8 mouse cellular contexts compared by ENCODE assay signal in genomic region chr5:21586763-21587162, GRCm38 (mm10). TPM values are rescaled to one million over a fixed set of nuclear protein-coding genes. Genes with fewer than 3 reads are reported as not detected.
DNase-seq lines count a peak whose midpoint lies in the region; ATAC-seq and TF ChIP-seq lines count a peak whose summit lies in the region.

No protein-coding gene starts in this region.

- no peaks in the 10 kb centered on the region for H3K27me3 ChIP-seq in intestine, embryonic 14.5 days (replicated peaks; ENCODE audit: control insufficient read depth, insufficient read depth, low read length)
- H3K27me3 ChIP-seq in intestine, embryonic 15.5 days (replicated peaks): no peaks in the 10 kb centered on the region

- no peaks in the 10 kb centered on the region for H3K4me1 ChIP-seq in intestine, embryonic 14.5 days (replicated peaks; ENCODE audit: control insufficient read depth, insufficient read depth, low read length)
- no peaks in the 10 kb centered on the region for H3K4me1 ChIP-seq in intestine, embryonic 15.5 days (replicated peaks)
- H3K4me1 ChIP-seq in ES-E14 (ENCODE audit: control insufficient read depth in 2 of 2, insufficient read depth in 2 of 2, low read length in 2 of 2, poor library complexity in 1 of 2): peaks cover 0 to 2% of the 10 kb centered on the region in 2 experiments; a peak in 1 of 4 replicates

- DNase-seq in intestine, embryonic 14.5 days (ENCODE audit: low spot score): peak; percentile 60
- DNase-seq in 3134 (ENCODE audit: extremely low read depth, insufficient read length, low spot score) (peak; percentile 61), ES-E14 (ENCODE audit: low read depth, low spot score) (peak; percentile 55)
- peak; percentile 55 to 69 for DNase-seq in cerebellum, postnatal 14 days
- DNase-seq in heart, postnatal 10 days: peak; percentile 48 to 67
- peak; percentile 43 to 49 for DNase-seq in urinary bladder, postnatal 36 days (ENCODE audit: low spot score in 2 of 2)

- no peak overlapping the region for H3K9ac ChIP-seq in intestine, embryonic 14.5 days (ENCODE audit: low read length)
- no peak overlapping the region for H3K9ac ChIP-seq in intestine, embryonic 15.5 days
- no peak overlapping the region for H3K9ac ChIP-seq in ES-E14 (ENCODE audit: insufficient read depth, low read depth, low read length, poor library complexity, severe bottlenecking)

- intact Hi-C loops in heart, postnatal 10 days (cut with DNase I): loop anchor here (1.0 kb wide), 1 partner anchor 152 kb away; no protein-coding TSS in a partner anchor

- no peak overlapping the region for H3K27ac ChIP-seq in intestine, embryonic 14.5 days (ENCODE audit: low read depth)
- no peak overlapping the region for H3K27ac ChIP-seq in intestine, embryonic 15.5 days
- H3K27ac ChIP-seq in ES-E14 (ENCODE audit: insufficient read depth, low read depth, low read length, poor library complexity, severe bottlenecking): no peak overlapping the region

- no peak overlapping the region for H3K4me2 ChIP-seq in intestine, embryonic 14.5 days (ENCODE audit: low read length)
- H3K4me2 ChIP-seq in intestine, embryonic 15.5 days (replicated peaks): no peak overlapping the region

- H3K9me3 ChIP-seq in intestine, embryonic 14.5 days (ENCODE audit: control insufficient read depth, low read length): no peaks in the 10 kb centered on the region
- no peaks in the 10 kb centered on the region for H3K9me3 ChIP-seq in intestine, embryonic 15.5 days
- H3K9me3 ChIP-seq in ES-E14 (ENCODE audit: control insufficient read depth, insufficient read depth, low read depth, low read length): no peaks in the 10 kb centered on the region

- WGBS in intestine, embryonic 14.5 days: 52% methylated on average over 6 of the region's 6 CpGs
- WGBS in intestine, embryonic 15.5 days: 53% methylated on average over 6 of the region's 6 CpGs

- no peaks in the 10 kb centered on the region for H3K36me3 ChIP-seq in intestine, embryonic 14.5 days (ENCODE audit: control insufficient read depth, insufficient read depth, low read length)
- H3K36me3 ChIP-seq in intestine, embryonic 15.5 days: no peaks in the 10 kb centered on the region
- no peaks in the 10 kb centered on the region for H3K36me3 ChIP-seq in ES-E14 (ENCODE audit: control insufficient read depth, insufficient read depth, low read length, poor library complexity, severe bottlenecking)

- no peak for ATAC-seq in intestine, embryonic 14.5 days (replicated peaks; ENCODE audit: low FRiP score, low TSS enrichment, low read depth)
- ATAC-seq in intestine, embryonic 15.5 days: no peak
- peak; percentile 66 for ATAC-seq in megakaryocyte, adult 5-6 weeks (ENCODE audit: poor library complexity, severe bottlenecking)

- H3K4me3 ChIP-seq in intestine, embryonic 14.5 days (ENCODE audit: low read depth, low read length): no peak overlapping the region
- H3K4me3 ChIP-seq in intestine, embryonic 15.5 days (replicated peaks): no peak overlapping the region
- no peak overlapping the region for H3K4me3 ChIP-seq in ES-E14 (ENCODE audit: insufficient read depth in 1 of 2, low read depth in 1 of 2, low read length in 2 of 2, poor library complexity in 1 of 2, severe bottlenecking in 1 of 2)

- in situ Hi-C loops in ES-E14 (cut with MboI; ENCODE audit: low sequenced_read_pairs in 2 of 2, unreplicated experiment in 2 of 2): loop anchor here in 1 of 2 experiments (10.0 kb wide), 1 partner anchor 322 kb away; no protein-coding TSS in a partner anchor

TF ChIP-seq in ES-E14, 5 proteins besides CTCF, POLR2A, EP300 and RAD21:
- peak; percentile 92; the same call in 1 of the 2 replicates for TF ChIP-seq ZC3H11A (IDR thresholded peaks at IDR 0.05; ENCODE audit: borderline replicate concordance, low read depth, low read length)
- no peak for TF ChIP-seq ZNF384 (IDR thresholded peaks at IDR 0.05; ENCODE audit: low read depth, low read length)
- no peak for TF ChIP-seq CHD2 (IDR thresholded peaks at IDR 0.05; ENCODE audit: low read depth, low read length)
- TF ChIP-seq MAFK (IDR thresholded peaks at IDR 0.05; ENCODE audit: insufficient read depth, low read depth, low read length): no peak
- TF ChIP-seq HCFC1 (IDR thresholded peaks at IDR 0.05; ENCODE audit: borderline replicate concordance, insufficient read depth, low read length): no peak

RNA-seq across cellular contexts. Expression of gene Lrrc17, which starts 43.4 kb away (rescaled TPM):
- 40.2 and 42.5 TPM in 2 replicates for polyA plus RNA-seq in intestine, embryonic 14.5 days (2014; fragmentation: Nextera tagmentation; extraction: Ambion mirVana)
- 38.2 and 43.3 TPM in 2 replicates for polyA plus RNA-seq in intestine, embryonic 15.5 days (2015; fragmentation: Nextera tagmentation; extraction: Ambion mirVana)
- 0.13 and 0.16 TPM in 2 replicates for total RNA-seq in ES-E14 (2012; rRNA removed)
- total RNA-seq in heart, postnatal 10 days (2021): 10 to 100 TPM; 13.4 to 14.7 TPM
- not detected in 2 replicates for total RNA-seq in megakaryocyte, adult 5-6 weeks (2015)
- total RNA-seq in megakaryocyte, adult 5-6 weeks (2017): not detected in 2 replicates

RNA-seq across cellular contexts. Expression of gene Fbxl13, which starts 58.7 kb away (rescaled TPM):
- polyA plus RNA-seq in intestine, embryonic 14.5 days (2014; fragmentation: Nextera tagmentation; extraction: Ambion mirVana): 0.23 and 0.35 TPM in 2 replicates
- 0.11 and 0.20 TPM in 2 replicates for polyA plus RNA-seq in intestine, embryonic 15.5 days (2015; fragmentation: Nextera tagmentation; extraction: Ambion mirVana)
- total RNA-seq in ES-E14 (2012; rRNA removed): not detected in 2 replicates
- under 1 TPM; 0.10 TPM for total RNA-seq in heart, postnatal 10 days (2021)
- total RNA-seq in megakaryocyte, adult 5-6 weeks (2015): 0.23 TPM in 1 of 2 replicates, not detected in the other
- total RNA-seq in megakaryocyte, adult 5-6 weeks (2017): not detected in 2 replicates

RNA-seq across cellular contexts. Expression of gene Armc10, which starts 58.9 kb away (rescaled TPM):
- polyA plus RNA-seq in intestine, embryonic 14.5 days (2014; fragmentation: Nextera tagmentation; extraction: Ambion mirVana): 52.3 and 56.8 TPM in 2 replicates
- polyA plus RNA-seq in intestine, embryonic 15.5 days (2015; fragmentation: Nextera tagmentation; extraction: Ambion mirVana): 33.5 and 37.2 TPM in 2 replicates
- 73.6 and 86.4 TPM in 2 replicates for total RNA-seq in ES-E14 (2012; rRNA removed)
- 10 to 100 TPM; 14.6 to 15.3 TPM for total RNA-seq in heart, postnatal 10 days (2021)
- 27.5 and 33.1 TPM in 2 replicates for total RNA-seq in megakaryocyte, adult 5-6 weeks (2015)
- 27.0 and 30.3 TPM in 2 replicates for total RNA-seq in megakaryocyte, adult 5-6 weeks (2017)

Comparison
In these comparisons a context has a peak if more than half of its experiments do, and no peak if none do; other contexts are left out.
1. RNA of gene Lrrc17, which starts 43.4 kb away (total RNA-seq): 13.4 to 14.7 TPM in heart, postnatal 10 days; 0.13 to 0.16 TPM in ES-E14 and not detected in megakaryocyte, adult 5-6 weeks; every median in the first group is over 10 times any median in the second.
2. Peak in every context shown above with its lines, with median percentiles within 50 percentile points of each other: DNase-seq.